Mouse (Mus musculus) right cerebral cortex, postnatal 25 days (tissue): ENCODE results near the gene Krt76.

Experiments used
- DNase-seq: peaks from one replicate; pipeline ENCODE4 v3.0.0; 2022

The Krt76 gene

DNA sequence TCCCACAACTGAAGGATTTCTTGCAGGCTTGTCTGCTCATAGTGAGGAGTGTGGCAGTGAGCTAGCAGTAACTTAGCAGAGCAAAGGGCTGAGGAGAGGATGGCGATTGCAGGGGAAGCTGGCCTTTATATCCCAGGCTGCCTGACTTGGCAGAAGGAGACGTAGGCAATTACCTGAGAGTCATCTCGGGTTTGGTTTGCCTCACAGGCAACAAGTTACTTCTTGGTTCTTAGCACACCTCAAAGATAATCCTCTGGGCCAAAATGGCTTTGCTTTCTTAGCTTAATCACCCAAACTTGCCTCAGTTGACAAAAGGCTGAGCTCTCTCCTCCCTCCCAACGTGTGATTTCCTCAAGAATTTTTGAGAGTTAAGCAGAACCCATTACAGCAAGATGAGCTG is at the start of gene Krt76:
Gene Krt76, minus strand, starts transcription at position 101 of the 400 bp plus-strand sequence.
- no peak for DNase-seq

DNA sequence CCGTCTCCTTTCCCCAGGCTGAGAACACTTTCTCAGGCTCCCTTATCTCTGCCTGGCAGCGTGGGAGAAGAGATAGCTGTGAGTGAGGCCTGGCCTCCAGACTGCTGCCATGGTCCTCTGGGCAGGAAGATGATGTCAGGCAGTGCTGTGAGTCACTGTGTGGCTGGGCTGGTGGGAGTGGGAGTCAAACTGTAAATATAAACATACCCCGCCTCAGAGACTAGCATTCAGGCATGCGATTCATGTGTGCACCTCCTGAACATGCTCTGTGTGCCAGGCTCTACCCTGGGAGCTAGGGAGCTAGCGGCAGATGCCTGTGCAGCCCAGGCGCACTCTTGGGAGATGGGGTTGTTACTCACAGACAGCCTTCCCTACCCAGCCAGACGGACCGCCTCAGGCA is 49.2 kb upstream of the Krt76 start:
- DNase-seq, result no peak

DNA sequence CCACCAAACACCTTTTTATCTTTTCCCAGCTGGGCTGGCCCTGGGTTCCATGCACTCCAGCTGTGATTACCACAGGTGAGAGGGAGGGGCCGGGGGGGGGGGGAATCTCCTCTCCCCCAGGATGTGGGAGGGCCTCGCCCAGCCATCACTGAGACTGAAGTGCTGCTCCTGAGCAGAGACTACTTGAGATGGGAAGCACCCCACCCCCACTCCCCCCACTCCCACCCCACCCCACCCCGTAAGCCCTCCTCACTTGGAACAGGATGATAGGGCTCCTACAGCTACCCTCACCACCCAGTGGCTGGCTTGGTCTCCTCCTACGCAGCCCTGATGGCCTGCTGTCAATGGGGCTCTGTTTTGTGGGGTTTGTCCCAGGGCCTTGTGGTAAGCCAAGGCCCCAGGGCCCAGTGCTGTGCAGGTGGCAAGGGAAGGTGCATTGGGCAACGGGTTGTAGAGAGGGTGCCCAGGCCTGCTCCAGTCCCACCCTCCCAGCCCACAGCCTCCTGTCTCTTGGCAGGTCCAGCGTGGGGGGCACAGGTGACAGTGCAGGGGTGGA is 47.6 kb upstream of the Krt76 start, which contains the start of gene Krt79:
Gene Krt79, minus strand, starts transcription at position 51 of the 556 bp plus-strand sequence.
- no peak for DNase-seq

DNA sequence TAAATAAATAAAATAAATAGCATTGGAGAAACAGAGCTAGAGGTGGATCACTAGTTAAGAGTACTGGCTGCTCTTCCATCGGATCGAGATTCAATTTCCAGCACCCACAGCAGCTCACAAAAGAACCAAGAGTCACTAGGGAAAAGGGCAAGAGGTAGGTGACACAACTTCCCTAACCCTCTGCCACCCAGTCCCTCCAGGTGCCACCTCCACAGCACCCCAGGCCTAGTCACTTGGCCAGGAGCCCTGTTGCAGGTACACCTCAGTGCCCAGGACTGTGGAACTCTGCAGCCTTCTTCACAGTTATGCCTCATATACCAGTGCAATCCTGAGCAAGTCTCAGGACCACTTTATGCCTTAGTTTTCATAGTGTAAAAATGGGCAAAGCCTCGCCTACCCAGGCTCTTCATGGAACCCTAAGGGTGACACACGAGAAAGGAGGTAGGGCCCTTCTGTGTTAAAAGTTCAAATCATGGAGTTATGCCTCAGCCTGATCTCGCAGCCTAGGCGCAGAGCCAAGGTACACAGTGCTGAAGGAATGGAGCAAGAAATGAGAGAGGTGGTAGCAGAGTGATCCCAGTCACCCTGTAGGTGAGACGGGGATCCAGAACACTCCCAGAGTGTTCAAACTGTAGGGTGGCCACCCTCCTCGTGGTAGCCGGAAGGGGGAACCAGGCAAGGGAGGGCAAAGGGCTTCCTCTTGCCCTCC is 46.0 kb upstream of the Krt76 start:
- DNase-seq, result no peak

DNA sequence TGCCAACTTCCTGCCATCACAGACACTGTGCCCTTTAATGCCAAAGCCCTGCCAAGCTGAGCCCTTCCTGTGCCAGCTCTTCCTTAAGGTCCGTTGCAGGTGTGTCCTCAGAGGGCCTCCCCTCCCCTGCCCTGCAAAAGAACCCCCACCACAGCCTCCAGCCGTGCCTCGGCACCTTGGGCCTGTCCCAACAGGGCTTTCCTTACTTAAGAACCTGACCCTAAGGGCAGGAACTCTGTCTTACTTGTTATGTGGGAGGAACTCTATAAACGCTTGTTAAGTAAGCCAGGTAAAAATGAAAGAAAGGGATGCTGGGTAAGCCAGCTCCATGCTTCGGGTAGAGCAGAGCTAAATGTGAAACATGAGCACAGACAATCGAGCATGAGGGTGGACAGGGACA is 40.3 kb upstream of the Krt76 start:
- no peak for DNase-seq

DNA sequence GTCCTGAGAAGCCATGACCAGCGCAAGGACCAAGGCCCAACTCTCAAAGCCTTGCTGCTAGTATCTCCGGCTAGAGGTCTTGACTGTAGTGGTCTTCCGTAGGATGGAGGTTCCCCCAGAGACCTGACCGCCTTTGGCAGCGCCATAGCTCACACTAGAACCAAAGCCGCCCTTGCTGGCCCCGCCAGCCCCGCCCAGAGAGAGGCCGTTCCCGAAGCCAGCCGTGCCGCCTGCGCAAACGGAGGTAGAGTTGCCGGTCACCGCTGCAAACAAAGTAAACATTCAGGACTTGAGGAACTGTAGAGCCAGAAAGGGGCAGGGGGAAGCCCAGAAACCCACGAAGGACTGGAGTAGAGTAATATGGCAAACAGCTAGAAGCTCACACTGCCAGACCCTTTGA is 36.9 kb upstream of the Krt76 start:
- no peak for DNase-seq

DNA sequence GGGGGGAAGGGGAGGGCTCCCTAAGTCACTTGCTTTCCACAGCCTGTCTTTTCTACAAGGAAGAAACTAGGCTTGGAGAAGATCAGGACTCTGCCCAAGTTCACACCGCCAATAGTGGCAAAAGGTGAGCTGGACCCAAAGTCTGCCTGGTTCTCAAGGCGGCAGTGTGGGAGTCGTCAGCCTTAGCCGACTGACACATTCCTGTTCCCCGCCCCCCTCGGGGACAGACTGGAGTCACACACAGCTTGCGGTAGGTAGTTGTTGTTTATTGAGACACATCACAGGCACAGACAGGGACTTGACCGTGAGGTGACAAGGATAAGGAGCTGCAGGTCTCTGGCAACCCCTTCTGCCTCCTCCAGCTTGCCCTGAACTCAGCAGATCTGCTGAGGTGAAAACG is 36.4 kb upstream of the Krt76 start:
- DNase-seq, result no peak

DNA sequence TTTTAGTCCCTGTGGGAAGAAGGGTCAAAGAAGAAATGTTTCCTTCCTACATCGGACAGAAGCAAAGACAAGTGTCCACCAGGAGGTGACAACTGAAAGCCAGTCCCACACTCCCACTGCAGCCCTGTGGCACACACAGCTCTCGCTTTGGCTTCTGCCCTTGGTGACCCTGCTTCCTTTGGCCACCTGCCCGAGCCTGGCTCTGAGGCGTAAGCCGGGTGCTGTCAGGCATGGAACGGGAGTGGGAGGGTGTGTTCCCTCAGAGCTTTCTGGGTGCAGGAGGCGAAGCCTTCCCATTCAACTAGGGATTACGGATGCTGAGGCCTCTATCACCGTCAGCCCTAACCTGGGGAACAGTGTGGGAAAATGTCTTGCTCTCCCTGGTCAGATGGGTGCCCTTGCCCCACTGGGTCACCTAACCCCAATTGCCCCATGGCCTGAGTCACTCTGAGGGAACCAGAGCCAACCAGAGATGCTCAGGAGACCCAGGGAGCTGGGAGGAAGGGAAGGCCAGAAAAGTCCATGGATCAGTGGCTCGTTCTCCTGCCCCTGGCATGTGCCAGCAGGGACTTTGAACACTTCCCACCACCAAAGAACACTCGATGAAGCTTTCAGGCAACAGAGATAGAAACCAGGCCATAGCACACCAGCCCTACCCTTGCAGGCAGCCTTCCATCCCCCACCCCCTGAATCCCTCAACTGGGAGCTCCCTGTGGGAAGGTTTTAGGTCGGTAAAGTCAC is 34.8 kb upstream of the Krt76 start:
- no peak for DNase-seq

DNA sequence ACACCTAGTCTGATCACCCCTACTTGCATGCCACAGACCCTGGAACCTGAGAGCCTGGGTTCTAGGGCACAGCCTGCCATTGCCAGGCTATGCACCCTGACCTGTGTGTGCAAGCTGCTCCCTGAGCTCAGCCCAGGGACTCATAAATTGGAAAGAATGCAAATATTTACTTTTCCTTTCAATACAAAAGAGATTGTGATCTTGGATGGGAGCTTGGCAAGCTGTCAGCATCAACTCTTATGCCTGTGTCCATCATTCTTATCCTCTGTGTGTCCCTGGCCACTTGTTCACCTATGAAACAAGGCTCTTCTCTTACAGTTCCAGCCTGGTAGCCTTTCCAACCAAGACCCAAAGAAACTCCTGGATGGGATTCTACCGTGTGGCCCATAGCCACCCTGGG is 32.3 kb upstream of the Krt76 start:
- no peak for DNase-seq

DNA sequence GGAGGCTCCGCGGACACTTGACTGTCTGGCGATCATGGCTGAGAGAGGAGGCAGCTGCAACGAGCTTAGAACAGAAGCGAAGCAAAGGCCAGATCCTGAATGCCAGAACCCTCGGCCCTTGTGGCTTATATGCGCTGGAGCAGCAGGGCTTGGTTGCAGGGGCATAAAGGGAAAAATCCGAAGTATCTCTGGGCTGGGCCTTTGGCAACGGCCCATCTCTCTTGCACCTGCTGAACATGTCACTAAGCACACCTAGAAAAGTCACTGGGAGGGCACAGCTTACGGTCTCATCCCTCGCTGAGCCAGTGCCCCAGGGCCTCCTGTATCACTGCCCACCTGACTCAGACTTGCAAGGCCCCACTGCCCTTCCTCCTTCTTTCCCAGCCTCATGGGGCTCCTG is 31.9 kb upstream of the Krt76 start, which contains the start of gene Krt4:
Gene Krt4, minus strand, starts transcription at position 101 of the 400 bp plus-strand sequence.
- DNase-seq, result no peak

DNA sequence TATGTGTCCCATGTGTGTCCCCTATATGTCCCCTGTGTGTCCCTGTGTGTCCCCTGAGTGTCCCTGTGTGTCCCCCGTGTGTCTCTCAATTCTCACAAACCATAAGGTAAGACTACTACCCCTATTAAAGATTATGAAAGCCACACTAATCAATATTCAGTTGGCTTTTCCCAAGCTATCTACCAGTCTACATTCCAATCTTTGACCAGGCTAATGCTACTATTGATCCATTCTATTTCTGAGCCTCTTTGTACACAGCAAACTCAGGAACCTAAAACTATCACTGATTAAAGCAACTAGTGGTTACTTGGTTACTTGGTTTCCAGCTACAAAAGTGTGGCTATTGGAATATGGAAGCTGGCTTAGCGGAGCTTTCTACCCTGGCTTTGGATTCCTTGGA is 29.6 kb upstream of the Krt76 start:
- no peak for DNase-seq

DNA sequence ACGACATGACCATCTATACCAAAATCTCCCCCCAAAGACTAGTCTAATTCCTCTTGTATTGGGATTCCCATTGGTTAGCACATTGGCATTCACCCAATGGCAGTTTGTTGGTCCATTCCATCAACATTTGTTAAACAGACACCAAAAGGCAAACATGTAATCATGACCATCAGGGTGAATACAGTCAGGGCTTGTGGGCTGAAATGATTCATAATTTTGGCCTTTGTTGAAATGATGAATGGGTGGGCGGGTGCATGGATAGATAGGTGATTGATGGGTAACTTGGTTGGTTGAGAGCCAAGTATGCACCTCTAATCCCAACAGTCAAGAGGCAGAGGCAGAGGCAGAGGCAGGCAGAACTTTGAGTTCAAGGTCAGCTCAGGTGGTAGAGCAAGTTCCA is 23.4 kb upstream of the Krt76 start:
- DNase-seq, result no peak

DNA sequence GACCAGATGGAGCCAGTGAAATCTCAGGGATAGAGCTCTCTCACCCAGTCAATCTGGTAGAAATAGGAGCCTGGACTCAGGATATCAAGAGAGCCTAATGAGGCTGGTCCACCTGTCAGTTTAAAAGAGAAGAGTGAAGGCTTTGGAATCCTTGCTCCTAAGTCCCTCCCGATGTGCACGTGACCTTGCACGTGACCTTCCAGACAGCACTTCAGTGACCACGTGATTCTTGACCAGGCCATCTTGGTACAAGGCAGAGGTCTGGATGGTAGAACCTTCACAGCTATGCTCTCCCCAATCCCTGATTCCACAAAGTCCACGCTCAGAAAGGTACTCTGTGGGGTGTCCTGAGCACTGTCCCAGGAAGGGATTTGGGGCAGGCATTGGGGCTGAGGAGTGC is 12.1 kb upstream of the Krt76 start:
- DNase-seq, result no peak

DNA sequence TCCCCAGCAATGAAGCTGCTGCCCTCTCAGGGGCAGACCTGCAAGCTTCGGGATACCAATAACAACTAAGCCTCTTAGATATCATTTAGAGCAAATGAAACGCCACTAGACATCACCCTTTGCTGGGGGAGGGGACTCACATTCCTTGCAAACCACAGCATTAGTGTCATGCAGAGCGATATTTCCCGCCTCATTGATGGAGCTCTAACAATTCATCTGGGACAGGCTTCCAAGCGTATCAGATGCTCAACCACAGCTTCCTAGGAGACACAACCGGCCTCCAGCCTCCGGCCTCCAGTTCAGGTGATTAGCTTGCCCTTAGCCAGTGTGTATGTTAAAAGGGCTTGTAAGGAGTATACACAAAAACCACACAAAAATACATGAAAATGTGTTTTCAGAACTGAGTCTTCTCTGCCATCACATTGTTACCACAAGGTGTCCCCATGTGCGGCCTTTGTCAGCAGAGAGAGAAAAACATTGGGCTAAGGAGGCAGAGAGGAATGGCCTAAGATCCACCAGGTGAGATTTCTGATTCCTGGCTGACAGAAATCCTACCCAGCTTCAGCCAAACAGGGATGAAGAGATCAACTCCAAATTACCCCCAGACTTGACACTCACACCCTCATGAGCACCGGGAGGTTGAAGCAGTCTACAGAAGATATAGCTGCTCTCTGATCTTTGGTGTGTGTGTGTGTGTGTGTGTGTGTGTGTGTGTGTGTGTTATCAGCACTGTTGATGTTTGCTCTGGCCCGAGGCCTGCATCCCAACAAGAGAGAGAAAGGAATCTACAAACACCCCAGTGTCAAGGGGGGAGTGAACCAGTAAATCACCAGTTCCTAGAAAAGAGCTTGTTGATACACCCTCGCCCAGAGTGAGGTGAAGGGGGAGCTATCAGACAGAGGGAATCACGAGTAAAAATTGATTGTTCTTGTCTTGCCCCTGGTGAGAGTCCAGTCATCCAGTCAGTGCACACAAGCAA is 9.7 kb upstream of the Krt76 start:
- no peak for DNase-seq

DNA sequence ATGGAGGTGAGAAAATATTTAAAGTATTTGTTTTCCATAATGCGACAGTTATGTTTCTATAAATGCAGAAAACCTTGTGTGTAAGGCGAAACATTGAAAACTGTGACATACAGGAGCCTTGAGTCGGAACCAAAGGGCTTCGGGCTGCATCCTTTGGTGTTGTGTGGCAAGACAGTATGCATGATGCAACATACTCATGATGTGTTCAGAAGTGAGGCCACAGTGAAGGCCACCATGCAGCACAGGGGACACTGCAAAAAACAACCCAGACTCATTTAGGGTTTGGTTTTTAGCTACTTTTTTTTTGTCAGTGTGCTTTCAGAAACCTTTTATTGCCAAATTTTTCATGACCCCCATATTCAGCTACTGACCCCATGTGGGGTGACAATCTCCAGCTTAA is 2.5 kb upstream of the Krt76 start:
- no peak for DNase-seq

DNA sequence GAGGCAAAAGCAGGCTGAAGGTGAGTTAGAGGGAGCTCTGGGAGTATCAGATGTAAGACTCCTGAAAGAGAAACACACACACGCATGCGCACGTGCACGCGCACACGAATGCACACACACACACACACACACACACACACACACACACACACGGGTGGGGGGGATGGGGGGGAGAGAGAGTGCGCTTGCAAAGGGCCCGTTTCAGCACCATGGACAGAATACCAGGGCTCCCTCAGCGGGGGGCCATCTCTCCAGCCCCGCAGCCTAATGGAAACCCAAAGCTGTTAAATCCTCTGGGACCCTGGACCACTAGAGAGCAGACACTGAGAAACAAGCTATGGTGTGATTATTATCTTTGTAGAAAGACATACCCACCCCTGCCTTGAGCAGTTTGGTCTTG is 12.9 kb downstream of the Krt76 start:
- DNase-seq, result no peak

DNA sequence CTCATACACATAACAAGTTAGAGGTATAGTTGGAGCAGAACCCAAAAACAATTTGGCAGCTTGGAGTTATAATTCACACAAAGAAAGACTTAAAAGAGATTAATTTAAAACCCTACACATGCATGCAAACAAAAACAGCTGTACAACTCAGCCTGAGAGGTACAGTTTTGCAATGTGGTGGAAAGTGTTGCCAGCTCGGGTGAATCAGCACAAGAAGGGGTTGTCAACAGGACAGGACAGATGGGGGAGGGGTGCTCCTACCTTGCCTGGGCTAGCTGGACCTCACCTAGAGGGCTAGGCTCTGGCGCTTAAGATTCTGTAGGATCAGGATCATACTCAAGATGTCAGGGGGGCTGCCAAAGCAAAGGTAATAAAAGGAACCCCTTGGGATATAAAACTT is 14.7 kb downstream of the Krt76 start:
- DNase-seq, result no peak

DNA sequence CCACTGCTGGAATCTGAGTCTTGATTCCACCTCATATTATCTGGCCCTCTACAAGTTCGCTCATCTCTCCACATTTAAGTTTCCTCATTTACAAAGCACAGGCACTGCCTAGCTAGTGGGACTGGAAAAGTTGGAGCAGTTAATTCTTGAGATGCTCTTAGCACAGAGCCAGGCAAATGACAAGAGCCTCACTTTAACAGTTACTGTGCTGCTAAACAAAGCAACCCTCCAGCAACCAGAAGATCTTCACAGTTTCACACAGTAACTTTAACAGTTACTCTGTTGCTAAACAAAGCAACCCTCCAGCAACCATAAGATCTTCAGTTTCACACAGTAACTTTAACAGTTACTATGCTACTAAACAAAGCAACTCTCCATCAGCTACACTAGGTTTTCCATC is 18.3 kb downstream of the Krt76 start:
- no peak for DNase-seq

DNA sequence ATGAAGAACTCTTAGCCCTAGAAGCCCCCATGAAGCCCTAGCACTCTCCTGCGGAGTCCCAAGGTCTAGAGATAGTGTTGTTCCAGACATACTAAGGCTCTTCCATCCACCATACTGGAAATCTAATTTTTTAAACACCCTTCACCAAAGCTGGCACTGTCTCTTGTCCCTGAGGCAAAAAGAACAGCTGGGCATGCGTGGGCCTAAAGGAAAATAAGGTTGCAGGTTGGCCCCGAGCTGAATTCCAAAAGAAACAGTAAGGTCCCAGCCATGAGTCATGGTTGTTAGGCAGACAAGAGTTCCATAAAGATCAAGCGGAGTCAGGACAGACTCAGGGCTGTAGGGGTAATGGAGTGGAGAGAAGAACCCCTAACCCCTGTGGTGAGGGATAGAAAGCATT is 19.5 kb downstream of the Krt76 start:
- DNase-seq, result no peak

DNA sequence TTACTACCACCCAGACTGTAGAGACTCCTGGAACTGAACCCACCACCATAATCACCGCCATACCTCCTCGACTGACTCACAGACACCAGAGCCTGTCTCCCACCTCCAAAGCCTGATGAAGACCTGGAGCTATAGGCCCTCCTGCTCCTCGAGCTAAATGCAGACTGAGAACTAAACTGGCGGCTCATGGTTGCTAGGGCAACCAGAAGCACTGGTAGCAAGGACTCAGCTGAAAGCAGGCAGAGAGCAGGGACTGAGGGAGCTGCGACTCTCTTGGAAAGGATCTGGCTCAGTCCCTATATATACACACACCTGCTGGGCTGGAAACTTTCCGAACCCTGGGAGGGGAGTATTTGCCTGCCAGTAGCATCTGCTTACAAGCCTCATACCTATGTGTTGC is 23.3 kb downstream of the Krt76 start, which contains the start of gene Krt77:
Gene Krt77, minus strand, starts transcription at position 275 of the 400 bp plus-strand sequence.
- peak; percentile 79 for DNase-seq

DNA sequence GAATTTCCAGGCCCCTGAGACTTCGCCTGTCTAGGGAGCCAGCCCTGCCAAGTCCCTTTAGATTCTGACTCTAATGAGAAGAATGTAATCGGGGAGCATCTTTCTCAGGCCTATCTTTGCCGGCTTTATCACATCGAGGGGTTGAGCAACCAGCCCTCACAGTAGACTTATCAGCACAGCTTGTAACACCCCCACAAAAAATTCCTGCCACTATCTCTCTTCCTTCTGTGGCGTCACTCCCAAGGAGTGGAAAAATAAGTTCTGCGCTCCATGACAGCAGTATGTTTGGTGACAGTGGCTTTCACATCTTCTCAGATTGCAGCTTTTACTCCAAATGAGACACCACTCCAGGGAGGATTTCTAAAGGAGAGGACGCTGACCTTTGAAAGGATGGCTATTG is 26.0 kb downstream of the Krt76 start:
- no peak for DNase-seq

DNA sequence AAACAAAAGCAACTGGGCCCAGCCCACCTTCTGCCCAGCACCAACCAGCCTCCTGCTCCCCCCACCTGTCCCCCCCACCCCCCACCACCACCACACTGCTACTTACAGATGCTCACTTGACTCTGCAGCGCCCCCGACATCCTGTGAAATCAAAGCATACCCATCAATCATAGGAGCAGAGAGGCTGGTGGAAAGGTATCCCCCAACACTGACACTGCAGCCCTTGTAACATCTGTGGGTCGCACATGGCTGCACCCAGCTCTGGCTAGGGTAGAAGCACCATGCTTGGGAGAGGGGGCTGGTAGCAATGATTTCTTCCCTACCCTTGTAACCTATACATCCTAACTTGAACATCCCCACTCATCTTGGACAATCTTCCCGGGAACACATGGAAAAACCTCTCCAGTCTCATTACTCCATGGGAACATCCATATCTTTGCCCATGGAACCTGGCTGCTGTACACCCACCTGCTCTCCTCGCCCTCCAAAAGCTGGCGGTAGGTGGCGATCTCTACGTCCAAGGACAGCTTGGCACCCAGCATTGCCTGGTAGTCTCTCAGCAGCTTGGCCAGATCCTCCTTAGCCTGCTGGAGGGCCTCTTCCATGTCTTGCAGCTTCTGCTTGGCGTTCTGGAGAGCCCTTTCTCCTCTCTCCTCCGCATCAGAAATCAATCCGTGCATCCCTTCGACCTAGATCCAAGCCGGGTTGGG is 32.1 kb downstream of the Krt76 start:
- no peak for DNase-seq
